Mouse (Mus musculus) c-Kit-negative CD71-positive TER-119-positive erythroid progenitor cells, embryonic 14.5 days (primary cell): ENCODE data around the gene Nmnat2.

Source experiments
- DNase-seq: peaks from one replicate; pipeline ENCODE4 v3.0.0-alpha.2; 2013; ENCODE audit warnings: low read depth, low spot score

Nmnat2 gene

DNA sequence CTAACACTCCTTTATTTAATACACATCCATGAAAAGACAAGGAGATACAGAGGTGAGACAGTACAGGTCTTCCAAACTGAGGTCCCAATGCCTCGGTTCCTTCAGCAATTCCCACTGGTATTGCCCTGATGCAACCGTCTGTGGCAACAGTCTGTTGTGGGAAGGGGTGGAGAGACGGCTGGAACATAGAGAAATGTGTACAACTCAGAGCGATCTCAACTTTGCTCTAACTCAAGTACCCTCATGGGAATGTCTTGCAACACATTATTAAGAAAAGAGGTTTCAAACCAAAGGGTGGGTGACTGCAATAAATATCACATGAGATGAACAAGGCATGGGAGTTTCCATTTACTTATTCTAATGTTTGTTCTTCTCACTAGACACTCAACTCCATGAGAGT is 168.0 kb downstream of the Nmnat2 start:
- DNase-seq: no peak

DNA sequence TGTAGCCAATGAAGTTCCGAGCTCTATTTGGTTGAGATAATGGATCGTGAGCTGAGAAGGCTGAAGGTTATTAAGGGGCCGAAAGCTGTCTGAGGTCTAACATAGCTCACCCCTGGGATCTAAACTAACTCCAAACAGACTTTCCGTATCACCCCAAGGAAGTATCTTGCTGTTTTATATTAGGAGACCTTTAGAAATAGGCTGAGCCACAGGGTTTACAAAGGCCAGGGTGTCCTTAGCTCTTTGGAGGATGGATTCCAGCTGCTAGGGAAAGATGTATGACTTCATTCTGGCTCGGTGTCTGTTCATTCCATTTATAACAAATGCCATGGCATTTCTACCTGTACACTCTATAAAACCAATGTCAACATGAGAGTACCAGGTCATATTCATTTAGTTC is 169.7 kb downstream of the Nmnat2 start:
- DNase-seq: no peak

DNA sequence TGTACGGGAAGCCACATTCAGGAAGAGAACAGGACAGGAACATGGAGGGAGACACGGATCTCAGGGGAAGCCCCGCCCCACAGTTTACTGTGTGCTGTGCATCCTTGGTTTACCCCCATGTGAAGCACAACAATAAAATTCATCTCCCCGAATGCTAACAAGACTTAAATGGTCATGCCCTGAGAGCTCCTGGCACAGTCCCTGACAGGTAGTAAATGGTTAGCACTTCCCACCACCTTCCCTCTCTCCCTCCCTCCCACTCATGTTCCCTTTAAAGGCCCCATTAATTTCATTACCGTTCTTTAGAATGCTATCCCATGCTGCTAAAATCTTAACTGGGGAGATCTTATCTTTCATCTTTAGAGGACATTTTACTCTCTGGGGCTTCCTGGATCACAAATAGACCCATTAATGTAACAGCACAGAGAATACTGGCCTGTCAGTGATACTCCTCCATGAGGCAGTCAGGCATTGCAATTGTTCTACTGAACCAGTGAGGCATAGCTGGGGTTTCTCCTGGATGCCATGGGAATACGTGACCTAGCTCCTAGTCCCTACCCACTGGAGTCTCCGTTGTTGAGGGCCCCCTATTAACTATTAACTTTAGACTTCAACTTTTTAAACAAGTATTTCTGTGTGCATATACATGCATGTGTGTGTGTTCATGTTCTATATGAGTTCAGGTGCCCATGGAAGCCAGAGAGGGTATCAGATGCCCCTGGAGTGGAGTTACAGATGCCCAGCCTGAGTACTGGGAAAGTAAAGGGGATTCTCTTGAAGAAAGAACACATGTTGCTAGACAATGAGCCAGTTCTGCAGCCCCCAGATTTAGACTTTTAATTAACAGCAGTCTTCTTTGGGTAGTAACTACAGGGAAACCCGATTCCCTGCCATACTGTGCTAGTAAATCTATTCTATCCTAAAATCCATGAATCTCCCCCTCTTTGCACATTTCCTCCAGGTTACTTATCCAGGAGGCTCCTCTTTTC is 170.8 kb downstream of the Nmnat2 start:
- DNase-seq: no peak

DNA sequence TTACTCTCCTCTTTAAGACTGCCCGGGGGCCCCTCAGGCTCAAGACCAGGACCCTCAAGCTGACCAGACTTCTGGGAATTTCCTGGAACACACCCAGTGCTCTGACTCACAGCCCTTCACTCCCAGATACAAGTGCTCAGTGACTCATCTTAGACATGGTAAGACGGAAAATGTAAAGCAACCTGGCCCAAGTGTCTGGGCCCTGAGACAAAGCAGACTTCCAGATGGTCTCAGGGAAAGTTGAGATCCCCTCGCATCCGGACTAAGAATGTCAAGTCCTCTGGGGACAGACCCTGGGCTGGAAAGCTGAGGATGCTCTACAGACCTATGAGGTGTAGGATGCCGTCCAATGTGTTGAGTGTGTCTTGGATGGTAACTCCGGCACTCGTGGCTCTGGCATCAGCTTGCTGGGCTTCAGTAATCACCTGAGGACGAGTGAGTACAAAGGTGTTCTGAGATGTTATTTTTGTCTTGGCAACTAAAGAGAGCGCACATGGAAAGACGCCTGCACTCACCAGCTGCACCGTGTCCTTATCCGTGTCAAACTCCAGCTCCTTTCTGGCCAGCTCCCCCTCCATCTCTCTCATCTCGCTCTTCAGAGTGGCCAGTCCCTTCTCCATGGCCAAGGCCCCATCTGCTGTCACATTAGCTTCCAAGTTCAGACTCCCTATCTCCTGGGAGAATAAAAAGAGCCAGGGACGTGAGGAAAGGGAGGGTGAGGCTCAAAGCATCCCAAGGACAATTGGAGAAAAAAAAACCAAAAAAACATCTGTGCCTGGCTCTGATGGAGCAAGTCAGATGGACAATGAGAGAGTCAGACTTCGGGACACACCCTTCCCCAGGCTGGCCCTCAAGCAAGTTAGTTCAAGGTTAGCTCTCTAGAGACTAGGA is 171.9 kb downstream of the Nmnat2 start:
- no peak for DNase-seq

DNA sequence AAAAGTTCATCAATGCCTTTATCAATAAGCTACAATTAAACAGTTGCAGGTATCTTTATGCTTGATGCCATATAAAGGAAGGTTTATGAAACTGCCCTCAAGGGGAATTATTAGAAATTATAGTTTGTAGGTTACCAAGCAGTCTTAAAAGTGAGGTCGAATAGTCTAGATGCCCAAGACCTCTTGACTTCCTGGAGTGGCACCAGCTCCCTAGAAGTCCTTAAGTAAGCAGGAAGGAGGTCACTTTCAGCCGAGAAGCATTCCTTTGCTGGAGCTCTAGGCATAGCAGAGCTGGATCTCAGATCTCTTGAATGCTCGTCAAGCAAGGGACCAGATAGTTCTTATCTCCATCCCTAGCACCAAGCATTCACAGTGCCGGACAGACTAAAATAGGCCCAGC is 172.8 kb downstream of the Nmnat2 start:
- no peak for DNase-seq

DNA sequence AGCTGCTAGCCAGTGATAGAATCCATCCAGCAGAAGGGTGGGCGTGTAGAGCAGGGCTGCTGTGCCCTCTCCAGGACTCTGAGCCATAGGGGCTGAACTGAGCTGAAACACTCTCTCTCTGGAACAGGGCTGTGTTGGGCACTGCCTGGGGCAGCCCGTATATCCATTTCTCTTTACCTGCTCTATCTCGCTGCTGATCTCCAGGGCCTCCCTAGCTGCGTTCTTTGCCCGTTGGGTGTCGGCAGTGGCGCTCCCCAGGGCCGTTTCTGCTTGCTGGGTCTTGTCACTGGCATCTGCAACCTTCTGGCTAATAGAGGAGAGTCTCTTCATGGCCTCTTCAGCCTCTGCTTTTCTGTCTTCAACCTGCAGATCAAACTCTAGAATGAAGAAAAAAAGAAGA is 174.0 kb downstream of the Nmnat2 start:
- DNase-seq: no peak

DNA sequence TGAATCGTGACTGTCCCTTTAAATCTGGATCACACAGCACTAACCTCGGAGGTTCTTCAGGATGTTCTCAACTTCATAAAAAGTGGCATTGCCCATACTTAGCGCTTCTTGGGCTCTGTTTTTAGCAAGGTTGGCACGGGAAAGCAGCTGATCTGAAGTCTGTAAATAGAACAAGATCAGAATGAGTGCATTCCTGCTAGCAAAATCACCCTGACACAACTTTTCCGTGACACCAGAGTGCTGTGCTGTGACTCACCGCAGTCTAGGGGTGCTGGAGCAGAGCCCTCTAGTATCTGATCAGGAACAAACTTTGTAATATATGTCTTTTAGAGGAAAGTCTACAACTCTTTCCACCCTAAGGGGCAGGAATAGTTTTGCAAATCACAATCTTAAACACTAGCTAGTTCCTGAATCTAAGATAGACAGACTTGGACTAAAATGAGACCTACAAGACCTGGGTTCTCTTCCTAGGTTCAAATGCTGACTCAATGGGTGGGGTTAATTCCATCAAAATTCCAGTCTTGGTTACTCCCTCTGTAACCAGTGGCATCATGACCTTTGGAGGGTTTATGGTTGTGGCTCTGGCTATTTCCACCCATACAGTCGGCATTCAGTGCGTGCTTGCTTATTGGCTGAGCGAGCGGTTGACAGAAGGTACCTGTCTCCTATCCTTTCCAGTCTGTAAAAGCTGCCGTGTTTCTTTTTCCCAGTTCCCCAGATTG is 175.4 kb downstream of the Nmnat2 start:
- no peak for DNase-seq

DNA sequence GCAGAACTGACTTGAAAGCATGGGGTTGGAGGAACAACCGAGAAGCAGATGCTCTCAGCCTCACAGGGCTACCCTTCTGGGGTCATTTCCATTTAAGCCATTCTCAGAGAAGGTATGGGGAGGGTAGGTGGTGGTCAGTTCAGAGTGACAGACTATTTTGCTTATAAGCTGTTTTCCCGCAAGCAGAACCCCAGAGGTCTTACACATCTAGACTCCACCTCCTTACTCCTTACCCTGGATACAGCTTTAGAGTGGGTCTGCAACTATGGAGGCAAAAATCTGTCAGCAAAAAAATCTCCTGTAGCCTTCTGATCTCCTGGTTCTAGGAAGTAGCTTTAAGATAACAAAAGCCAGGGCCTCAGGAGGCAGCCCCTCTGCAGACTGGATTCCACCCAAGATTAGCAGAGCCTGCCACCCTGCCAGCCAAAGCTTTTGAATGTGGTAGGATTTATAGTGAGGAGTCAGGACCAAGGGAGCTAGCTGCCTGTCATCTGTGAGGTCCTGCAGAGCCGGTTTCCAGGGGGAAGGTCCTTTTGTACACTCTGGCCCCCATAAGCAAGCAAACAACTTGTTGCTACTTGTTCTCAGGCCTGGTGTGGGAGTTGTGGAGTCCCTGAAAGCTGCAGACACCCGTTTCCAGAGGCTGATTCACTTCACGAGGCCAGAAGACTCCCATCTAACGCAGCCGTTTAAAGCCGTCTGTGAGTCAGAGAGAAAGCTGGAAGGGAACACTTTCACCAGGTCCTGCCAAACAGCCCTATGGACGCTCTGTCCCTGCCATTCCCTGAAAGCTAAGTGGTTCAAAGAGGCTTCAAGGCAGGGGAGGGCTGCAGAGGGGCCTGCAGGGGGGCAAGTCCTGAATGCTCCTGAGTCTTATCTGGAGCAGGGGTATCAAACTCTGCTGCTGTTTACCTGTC is 179.3 kb downstream of the Nmnat2 start:
- no peak for DNase-seq

DNA sequence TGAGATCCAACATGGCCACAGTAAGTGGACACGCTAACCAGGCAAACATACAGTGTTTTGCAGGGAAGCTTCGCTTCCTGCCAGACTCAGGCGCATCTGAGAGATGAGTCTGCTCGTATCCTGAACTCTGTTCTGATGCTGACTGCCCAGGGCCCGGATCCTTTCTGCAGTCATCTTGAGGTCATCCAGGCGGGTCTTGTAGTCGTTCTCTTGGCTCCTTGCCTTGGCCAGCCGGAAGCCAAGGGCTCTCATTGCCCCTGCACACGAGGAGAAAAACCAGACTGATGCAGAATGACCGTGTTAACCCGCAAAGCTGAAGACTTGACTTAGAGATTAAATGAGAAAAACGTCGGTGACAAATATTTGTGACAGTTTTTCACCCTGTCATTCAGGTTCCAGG is 181.9 kb downstream of the Nmnat2 start:
- DNase-seq: no peak

- DNase-seq: no peak
Measured at GRCm38 (mm10) chr1:153138486-153138885, 183.7 kb downstream of the Nmnat2 start.

DNA sequence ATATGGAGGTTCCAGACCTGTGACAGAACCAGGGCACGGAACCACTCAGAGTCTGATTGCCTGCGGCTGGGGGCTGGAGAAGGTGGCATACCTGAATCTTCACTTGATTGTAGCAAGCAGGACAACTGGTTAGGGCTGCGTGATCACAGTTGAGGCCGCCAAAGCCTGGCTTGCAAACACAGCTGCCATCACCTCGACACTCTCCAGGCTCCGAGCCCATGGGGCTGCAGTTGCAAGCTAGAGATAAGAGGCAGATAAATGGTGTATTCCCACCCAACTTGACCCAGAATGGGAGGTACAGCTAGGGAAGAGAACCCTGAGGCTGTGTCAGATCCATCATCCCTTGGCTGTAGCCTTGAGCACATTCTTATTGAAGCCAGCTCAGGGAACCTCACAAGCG is 184.8 kb downstream of the Nmnat2 start:
- DNase-seq: no peak

DNA sequence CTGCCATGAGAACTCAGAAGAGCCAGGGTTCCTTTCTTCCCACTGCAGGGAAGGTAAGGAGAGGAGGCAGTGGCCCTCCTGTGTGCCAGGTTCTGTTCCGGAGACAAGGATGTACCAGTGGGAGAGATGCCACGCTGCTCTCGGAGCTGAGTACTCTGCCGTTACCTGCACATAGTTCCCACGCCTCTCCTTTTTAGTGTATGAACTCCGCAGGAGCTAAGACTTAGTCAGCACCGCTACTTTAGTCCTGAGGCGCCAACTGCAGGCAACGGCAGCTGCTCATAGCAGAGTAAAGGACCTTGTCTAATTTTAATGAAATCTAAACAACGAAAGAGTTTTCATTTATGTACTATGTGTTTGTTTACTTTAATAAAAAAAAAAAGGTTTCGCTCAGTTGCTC is 185.5 kb downstream of the Nmnat2 start:
- no peak for DNase-seq

DNA sequence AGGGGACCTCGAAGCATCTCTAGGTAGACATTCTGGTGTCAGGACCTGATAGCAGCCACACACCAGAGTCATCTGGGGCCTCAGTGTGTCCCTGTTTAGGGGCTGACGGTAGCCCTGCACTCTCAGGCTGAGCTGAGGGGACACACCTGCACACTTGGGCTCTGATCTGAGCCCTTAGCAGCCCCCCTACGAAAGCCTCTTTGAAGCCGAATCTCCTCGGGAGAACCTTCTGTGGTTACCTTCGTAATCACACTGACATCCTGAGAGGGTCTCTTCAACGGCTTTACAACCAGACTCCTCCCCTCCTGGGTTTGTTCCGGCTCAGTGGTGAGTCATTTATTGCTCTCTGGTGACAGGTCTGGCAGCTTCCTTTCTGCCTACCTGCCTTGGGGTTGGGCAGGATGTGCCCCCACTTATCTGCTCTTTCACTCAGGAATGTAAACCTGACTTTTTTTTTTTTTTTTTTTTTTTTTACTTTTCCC is 186.0 kb downstream of the Nmnat2 start:
- DNase-seq: no peak

- no peak for DNase-seq
Measured at GRCm38 (mm10) chr1:153144021-153144420, 189.2 kb downstream of the Nmnat2 start.

- DNase-seq: no peak
Measured at GRCm38 (mm10) chr1:153145791-153146190, 191.0 kb downstream of the Nmnat2 start.

GRCm38 (mm10) chr1:153152594-153152993 is 197.8 kb downstream of the Nmnat2 start:
- DNase-seq: no peak

DNA sequence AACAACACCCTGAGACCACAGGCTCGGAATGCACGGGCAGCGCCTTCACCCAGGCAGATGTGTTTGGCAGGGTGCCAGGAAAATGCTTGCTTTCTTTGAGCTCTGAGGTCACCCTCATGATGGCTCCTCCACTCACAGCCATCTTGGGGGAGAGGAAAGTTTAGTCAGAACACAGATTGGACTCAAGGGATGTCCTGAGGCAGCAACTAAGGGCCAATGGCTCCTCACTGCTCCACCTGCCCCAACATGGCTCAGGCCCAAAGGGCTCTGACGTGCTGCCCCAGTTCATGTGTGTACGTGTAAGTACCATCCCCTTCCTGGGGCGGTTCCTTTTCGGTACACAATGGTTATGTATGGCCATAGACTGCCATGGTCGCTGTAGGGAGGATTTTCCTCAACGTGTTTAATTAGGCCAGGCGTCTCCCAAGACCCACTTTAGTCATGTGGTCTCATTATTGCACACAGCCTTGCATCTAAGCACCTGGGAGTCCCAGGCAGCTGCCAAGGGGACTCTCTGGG is 198.9 kb downstream of the Nmnat2 start:
- DNase-seq: no peak

DNA sequence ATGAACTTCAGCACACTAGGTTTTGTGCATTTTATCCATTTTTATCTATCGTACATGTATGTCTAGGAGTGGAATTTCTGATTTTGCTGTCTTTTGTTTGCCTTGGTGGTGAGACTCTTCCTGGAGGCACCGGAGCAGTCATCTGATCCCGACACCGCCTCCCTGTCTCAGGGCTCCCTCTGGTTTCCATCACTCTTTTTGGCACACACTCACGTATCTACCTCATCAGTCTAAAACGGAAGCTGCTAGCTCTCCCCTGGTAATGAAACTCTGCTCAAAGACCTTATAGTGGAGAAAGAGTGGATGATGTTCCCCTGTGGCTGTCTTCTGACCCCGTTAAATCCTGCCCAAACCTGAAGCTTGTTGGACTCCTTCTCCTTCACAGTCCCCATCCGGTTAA is 200.6 kb downstream of the Nmnat2 start:
- DNase-seq: no peak

- DNase-seq: no peak
Measured at GRCm38 (mm10) chr1:153157021-153157623, 202.3 kb downstream of the Nmnat2 start.

DNA sequence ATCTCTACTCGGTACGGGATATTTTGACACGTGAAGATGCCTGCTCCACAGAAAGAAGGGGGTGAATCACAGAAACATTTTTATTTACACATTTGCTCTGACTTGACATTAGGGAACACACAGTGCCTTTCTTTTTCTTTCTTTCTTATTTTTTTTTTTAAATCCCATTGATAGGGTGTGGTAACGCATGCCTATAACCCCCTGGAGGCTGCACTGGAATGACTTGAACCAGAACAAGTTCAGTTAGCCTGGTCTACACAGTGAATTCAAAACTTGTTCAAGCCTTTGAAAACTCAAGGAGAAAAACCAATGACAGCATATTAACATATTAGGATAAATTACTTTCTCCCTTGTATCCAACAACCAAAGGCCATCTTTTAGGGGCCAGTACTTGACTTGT is 204.3 kb downstream of the Nmnat2 start:
- DNase-seq: no peak
